Mouse (Mus musculus) brain, embryonic 14.5 days (tissue): ENCODE measurements at regions not wholly inside any gene's neighbourhood (a gene's known extent, or its start where the extent isn't known, plus 50 kb on each side); places are given as distances from the start of the nearest gene placed in this dataset.

Source experiments
- DNase-seq: peaks from one replicate; pipeline ENCODE4 v3.0.0-alpha.2; 2011; ENCODE audit warnings: low read depth
- CTCF ChIP-seq: fragments of 200-500 bp; IDR thresholded peaks from 2 replicates; pipeline ENCODE4 v1.5.1; 2012; ENCODE audit warnings: inconsistent platforms, mild to moderate bottlenecking, moderate library complexity, borderline replicate concordance; ENCODE audit not compliant: insufficient read depth, insufficient read length; ENCODE audit errors: extremely low read depth
- POLR2A ChIP-seq: fragments of 200-500 bp; IDR thresholded peaks from 2 replicates; pipeline ENCODE4 v1.6.1; 2012; ENCODE audit warnings: mild to moderate bottlenecking, inconsistent platforms, borderline replicate concordance; ENCODE audit not compliant: poor library complexity, insufficient read depth, insufficient read length, severe bottlenecking; ENCODE audit errors: extremely low read depth

GRCm38 (mm10) chr4:50583001-50583400 lies 633.5 kb upstream of the Cylc2 start:
- TF ChIP-seq CTCF = no peak
- TF ChIP-seq POLR2A = no peak
- peak; percentile 60 for DNase-seq

GRCm38 (mm10) chr4:50620706-50621105 lies 595.8 kb upstream of the Cylc2 start:
- DNase-seq = no peak
- TF ChIP-seq CTCF (no peak), POLR2A (no peak)
